Mouse (Mus musculus) kidney, postnatal 10 days (tissue): ENCODE results near the gene Gpr179.
A peak's percentile ranks its signal among the peaks of the same experiment; 100 is the strongest.

Source experiments
- DNase-seq: peaks from one replicate; pipeline ENCODE4 v3.0.0; 2021; ENCODE audit warnings: mixed read lengths

The Gpr179 gene

GRCm38 (mm10) chr11:97352027-97352684, at the start of gene Gpr179:
Gene Gpr179, minus strand, starts transcription at chr11:97352077.
- no peak for DNase-seq

DNA sequence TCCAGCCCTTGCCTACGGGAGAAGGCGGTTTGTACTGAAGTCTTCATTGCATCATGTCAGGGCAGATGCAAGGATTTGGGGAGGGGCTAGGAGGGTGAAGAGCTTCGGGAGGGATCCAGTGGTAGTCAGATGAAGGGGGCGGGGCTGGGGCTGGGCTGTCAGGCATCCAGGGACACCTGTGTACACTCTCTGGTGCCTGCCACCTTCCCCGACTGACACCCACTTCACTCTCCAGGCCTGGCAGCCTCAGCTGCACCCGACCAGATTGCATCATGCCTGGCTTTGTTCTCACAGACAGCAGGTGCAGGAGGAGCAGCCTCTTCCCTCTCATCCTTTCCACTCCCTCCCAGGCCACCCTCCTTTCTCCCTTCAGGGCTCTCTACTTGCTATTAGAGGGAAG, 49.2 kb upstream of the Gpr179 start:
- no peak for DNase-seq

GRCm38 (mm10) chr11:97399958-97400710, 48.3 kb upstream of the Gpr179 start:
- DNase-seq: peak; percentile 91

- peak; percentile 48 for DNase-seq
Measured at GRCm38 (mm10) chr11:97398506-97398905, 46.6 kb upstream of the Gpr179 start.

DNA sequence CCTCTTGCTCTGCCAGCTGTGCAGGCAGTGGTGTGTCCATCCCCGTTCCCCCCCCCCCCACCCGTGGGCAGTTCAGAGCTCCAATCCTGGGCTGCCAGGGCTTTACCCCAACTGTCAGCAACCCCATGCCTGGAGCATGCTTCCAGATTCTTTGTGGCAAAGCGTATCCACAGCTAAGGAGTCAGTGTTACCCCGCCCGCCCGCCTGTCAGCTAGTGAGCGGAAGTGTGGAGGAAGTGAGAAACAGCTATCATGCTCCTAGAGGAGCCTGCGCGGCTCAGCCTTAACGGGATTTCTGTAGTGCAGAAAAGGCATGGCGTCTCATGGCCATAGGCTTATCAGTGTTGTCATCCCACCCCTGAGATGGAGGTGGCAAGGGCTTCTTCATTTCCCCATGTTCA, 42.3 kb upstream of the Gpr179 start:
- DNase-seq: peak; percentile 59

- no peak for DNase-seq
Measured at GRCm38 (mm10) chr11:97393658-97394057, 41.8 kb upstream of the Gpr179 start.

DNA sequence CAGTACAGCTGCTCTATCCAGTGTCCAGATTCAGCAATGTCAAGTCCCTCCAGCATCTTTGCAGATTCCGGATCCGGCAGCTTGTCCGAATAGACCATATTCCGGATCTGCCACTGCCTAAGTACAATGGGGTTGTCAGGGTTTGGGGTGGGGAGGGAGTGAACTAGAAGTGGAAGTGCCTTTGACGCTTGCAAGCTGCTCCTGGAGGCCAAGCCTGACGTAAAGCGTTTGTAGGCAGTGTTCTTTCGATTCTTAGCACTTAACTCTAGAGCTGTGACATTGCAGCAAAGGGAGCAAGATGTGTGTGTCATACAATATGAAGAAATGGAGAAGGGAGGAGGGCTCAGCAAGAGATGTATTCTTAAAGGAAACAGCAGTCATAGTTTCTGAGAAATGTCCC, 37.2 kb upstream of the Gpr179 start:
- no peak for DNase-seq

DNA sequence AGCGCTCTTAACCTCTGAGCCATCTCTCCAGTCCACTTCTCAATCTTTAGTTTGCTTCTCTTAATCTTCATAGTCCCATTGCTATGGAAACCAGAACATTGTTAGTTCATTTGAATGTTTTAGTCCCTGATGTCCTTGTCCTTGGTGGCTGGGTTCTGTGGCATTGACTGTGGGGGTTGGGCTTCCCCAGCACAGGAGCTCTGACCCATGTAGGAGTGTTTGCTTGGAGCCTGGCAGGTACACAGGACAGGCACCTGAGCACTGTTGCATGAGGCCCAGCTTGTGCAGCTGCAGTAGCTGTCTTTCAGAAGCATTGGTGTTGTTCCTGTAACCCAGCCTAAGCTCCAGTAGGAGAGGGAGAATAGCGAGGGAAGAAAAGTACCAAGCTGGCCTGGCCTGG, 35.9 kb upstream of the Gpr179 start:
- DNase-seq: no peak

DNA sequence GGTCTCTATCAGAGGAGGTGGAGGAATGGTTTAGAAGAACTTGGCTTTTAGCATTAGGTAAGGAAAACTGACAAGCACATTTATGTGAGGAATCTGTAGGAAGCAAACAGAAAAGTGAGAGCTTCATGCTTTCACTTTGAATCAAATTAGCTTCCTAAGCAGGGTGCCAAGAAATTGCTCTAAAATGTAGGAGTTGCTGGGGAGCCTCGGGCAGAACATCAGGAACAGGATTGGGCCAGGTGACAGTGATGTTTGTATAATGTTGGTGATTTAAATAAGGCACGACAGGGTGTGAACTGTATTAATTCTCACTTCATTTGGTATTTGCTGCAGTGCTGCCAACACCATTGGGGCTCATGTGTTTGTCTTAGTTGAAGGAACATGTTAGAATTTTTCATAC, 31.9 kb upstream of the Gpr179 start:
- no peak for DNase-seq

DNA sequence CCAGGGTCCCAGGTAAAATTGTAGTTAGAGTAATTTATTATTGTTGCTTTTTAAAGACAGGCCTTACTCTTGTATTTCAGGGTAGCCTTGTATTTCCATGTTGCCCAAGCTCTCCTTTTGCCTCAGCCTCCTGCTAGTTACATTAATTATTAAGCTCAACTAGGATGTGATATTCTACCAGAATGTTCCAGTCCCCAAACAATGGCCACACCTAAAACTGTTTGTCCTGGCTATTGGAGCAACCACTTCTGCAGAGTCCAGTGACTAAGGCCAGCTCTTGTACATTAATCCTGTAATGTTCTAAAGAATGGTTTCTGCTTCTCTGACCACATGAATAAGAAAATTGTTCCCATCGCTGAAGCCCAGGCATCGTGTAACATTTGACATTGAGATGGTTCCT, 31.1 kb upstream of the Gpr179 start:
- DNase-seq: no peak

DNA sequence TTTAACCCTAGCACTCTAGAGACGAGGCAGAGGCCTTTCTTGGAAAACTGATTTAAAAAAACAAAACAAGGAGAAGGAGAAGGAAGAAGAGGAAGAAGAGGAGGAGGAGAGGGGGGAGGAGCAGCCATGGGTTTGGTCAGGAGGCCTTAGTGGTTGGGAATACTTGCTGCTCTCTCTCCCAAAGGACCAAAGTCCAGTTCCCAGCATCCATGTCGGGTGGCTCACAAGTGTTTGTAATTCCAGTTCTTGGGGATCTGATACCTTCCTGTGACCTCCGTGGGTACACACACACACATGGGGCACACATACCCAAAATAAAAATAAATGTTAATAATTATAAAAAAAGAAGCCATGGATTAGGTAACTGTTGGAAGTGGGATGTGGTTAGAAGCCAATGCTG, 28.2 kb upstream of the Gpr179 start:
- peak; percentile 28 for DNase-seq

DNA sequence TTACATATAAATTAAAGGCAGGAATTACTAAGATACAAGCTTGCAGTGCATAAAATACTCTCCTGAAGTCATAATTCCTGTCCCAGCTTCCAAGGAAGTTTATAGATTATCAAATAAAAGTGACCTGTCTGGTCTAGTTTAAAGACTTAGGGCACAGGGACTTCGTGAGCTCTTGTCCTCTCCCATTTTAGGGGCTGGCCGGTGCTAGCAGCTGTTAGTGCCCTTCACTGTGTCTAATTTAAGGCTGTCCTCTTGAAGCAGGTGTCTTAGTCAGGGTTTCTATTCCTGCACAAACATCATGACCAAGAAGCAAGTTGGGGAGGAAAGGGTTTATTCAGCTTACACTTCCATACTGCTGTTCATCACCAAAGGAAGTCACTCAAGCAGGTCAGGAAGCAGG, 21.5 kb upstream of the Gpr179 start:
- no peak for DNase-seq

DNA sequence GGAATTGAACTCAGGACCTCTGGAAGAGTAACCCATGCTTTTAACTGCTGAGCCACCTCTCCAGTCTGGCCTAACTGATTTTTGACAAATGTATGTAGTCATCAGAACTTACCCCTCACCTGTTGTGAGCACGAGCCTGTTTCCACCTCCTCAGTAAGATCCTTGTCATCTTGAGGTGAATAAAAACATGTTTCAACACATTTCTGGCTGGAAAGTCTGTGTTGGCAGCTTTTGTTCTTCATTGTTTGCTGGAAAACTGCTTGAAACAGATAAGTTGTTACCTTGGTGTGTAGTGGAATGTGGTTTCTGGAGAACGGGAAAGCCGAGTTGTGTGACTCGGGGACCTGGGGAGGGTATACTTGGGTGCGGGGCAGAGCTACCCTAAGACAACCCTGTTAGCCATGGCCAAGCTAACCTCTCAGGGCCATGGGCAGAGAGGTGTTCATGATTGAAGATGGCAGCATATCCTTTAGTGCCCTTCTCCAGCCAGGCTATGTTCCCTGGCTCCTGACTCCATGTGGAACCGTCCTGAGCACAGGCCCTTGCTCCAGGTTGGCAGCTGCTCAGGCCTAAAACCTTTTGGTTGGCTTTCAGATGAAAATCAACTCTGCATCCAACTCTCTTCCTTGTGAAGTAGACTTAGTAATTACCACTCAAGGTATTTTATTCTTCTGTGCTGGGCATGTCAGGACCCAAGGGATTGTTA, 20.4 kb upstream of the Gpr179 start:
- DNase-seq: no peak

- peak; percentile 23 for DNase-seq
Measured at GRCm38 (mm10) chr11:97370329-97371091, 18.6 kb upstream of the Gpr179 start.

- no peak for DNase-seq
Measured at GRCm38 (mm10) chr11:97368501-97368900, 16.6 kb upstream of the Gpr179 start.

DNA sequence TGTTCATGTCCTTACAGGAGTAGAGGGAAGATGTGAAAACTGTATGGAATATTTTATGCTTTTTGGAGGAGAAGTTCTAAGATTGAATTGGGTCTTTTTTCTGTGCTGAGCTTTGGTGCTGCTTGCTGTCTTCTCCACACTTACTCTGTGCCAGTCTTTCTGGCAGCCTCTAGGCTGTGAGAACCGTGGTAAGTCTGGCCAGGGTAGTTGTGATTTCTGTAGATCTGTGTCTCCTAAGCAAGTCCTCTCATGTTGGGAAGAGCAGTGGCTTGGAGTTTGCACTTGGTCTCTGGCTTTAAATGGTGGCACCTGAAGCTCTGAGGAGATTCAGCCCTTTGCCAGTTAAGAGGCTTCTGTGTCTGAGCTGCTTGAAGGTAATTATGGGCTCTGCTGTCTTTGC, 13.7 kb upstream of the Gpr179 start:
- DNase-seq: no peak

- peak; percentile 21 for DNase-seq
Measured at GRCm38 (mm10) chr11:97363644-97363995, 11.7 kb upstream of the Gpr179 start.

GRCm38 (mm10) chr11:97362943-97363643, 11.2 kb upstream of the Gpr179 start:
- DNase-seq: peak; percentile 60

GRCm38 (mm10) chr11:97362649-97362942, 10.7 kb upstream of the Gpr179 start:
- DNase-seq: peak; percentile 67

- DNase-seq: peak; percentile 97
Measured at GRCm38 (mm10) chr11:97361948-97362648, 10.2 kb upstream of the Gpr179 start, which contains the start of gene Socs7. Gene Socs7, plus strand, starts transcription at chr11:97362551.

DNA sequence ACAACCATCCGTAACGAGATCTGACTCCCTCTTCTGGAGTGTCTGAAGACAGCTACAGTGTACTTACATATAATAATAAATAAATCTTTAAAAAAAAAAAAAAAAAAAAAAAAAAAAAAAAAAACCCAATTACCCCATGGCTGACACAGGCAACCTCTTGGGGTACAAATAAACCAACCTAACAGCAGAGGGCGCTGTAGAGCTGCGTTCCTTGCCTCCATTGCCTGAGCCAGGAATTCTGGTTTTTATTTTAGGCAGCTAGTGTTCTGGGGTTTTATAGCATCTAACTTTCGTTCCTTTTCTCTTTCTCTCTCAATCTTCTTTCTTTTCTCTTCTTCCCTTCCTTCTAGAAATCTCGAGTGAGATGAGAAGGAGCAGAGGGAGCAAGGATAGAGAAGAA, 5.8 kb upstream of the Gpr179 start:
- DNase-seq: peak; percentile 89

- no peak for DNase-seq
Measured at GRCm38 (mm10) chr11:97355247-97355646, 3.4 kb upstream of the Gpr179 start.
